Mouse (Mus musculus) G1E-ER4 (cell line): ENCODE data around the gene Top2a. TPM values are rescaled to one million over a fixed set of nuclear protein-coding genes. Genes with fewer than 3 reads are reported as not detected.

Source experiments
- GATA1 ChIP-seq: IDR thresholded peaks from one replicate; pipeline ENCODE4 v1.8.0; 2012; ENCODE audit warnings: low read length, inconsistent platforms
- polyA plus RNA-seq: library from polyadenylated mRNA; stranded (reverse); fragments of >175 nt; gene quantifications from 2 replicates; pipeline ENCODE4 v1.2.3, GENCODE M21; 2012

Top2a gene
- polyA plus RNA-seq = 15.1 and 74.1 TPM in 2 replicates

- no peak for TF ChIP-seq GATA1
Measured at GRCm38 (mm10) chr11:99023500-99024467, at the start of gene Top2a. Gene Top2a (minus strand): TSS chr11:99024189.

GRCm38 (mm10) chr11:99073781-99074180, 49.8 kb upstream of the Top2a start:
- TF ChIP-seq GATA1 = no peak

- TF ChIP-seq GATA1 = no peak
Measured at GRCm38 (mm10) chr11:99071866-99072265, 47.9 kb upstream of the Top2a start.

- TF ChIP-seq GATA1 = no peak
Measured at GRCm38 (mm10) chr11:99068455-99068854, 44.5 kb upstream of the Top2a start.

- no peak for TF ChIP-seq GATA1
Measured at GRCm38 (mm10) chr11:99067591-99067990, 43.6 kb upstream of the Top2a start.

- TF ChIP-seq GATA1 = no peak
Measured at GRCm38 (mm10) chr11:99065979-99066378, 42.0 kb upstream of the Top2a start.

GRCm38 (mm10) chr11:99065353-99065752, 41.4 kb upstream of the Top2a start:
- no peak for TF ChIP-seq GATA1

- TF ChIP-seq GATA1 = no peak
Measured at GRCm38 (mm10) chr11:99063406-99064131, 39.6 kb upstream of the Top2a start.

- TF ChIP-seq GATA1 = no peak
Measured at GRCm38 (mm10) chr11:99062661-99063060, 38.7 kb upstream of the Top2a start.

- TF ChIP-seq GATA1 = no peak
Measured at GRCm38 (mm10) chr11:99060435-99060834, 36.4 kb upstream of the Top2a start.

GRCm38 (mm10) chr11:99055571-99056452, 31.8 kb upstream of the Top2a start:
- no peak for TF ChIP-seq GATA1

GRCm38 (mm10) chr11:99055143-99055542, 31.2 kb upstream of the Top2a start:
- no peak for TF ChIP-seq GATA1

GRCm38 (mm10) chr11:99047643-99048042, 23.7 kb upstream of the Top2a start:
- no peak for TF ChIP-seq GATA1

GRCm38 (mm10) chr11:99047120-99047519, 23.1 kb upstream of the Top2a start:
- TF ChIP-seq GATA1 = no peak

GRCm38 (mm10) chr11:99045159-99045889, 21.3 kb upstream of the Top2a start:
- no peak for TF ChIP-seq GATA1
